Mouse (Mus musculus) brown adipose tissue, adult 24 weeks (tissue): ENCODE results near the gene Rtn4ip1. TPM values are rescaled to one million over a fixed set of nuclear protein-coding genes. Genes with fewer than 3 reads are reported as not detected.

Experiments used
- H3K27ac ChIP-seq: fragments of 200-500 bp; replicated peaks from 2 replicates; pipeline ENCODE4 v1.5.1; 2012; ENCODE audit warnings: low read depth, mild to moderate bottlenecking, low read length
- H3K4me1 ChIP-seq: fragments of 200-500 bp; 2 replicates; pipeline ENCODE4 v1.6.1; 2012; ENCODE audit warnings: low read length, mixed read lengths; ENCODE audit not compliant: control insufficient read depth, insufficient read depth, insufficient read length
- H3K4me3 ChIP-seq: fragments of 200-500 bp; 2 replicates; pipeline ENCODE4 v1.5.1; 2012; ENCODE audit warnings: low read depth, mild to moderate bottlenecking, low read length, moderate library complexity; ENCODE audit not compliant: insufficient read depth
- polyA plus RNA-seq: library from polyadenylated mRNA; stranded (reverse); fragments of >200 nt; gene quantifications from 2 replicates; pipeline ENCODE4 v1.2.4, GENCODE M21; 2012; ENCODE audit not compliant: missing spikeins, insufficient read depth, insufficient read length

Rtn4ip1 gene
- polyA plus RNA-seq, 1 experiment, result 41.7 TPM

DNA sequence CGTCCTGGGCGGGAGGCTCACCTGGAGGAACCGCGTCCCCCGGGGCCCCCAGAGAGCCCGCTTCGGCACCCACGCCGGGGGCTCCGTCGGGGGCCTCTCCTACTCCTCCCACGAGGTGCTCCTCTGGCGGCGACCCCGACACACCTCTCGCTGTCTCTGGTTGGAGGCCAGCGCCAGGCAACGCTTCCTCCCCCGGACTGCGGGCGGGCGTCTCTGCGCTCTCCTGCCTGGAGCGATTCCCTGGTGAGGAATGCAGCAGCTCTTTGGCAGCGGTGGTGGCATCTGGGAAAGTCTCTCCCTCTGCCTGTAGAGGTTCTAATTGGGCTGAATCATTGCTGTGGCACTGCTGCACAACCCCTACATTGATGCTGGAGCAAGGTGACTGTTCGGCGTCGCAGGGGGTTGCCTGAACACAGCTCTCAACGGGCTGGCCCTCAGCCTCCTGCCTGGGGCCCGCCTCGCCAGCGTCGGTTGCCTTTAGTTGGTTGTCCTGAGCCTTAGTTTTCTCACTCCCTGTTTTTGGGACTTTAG lies 102.7 kb downstream of the Rtn4ip1 start:
- Histone ChIP-seq H3K4me3 (peak overlapping the region; percentile 93), H3K27ac (no peak overlapping the region), H3K4me1 (no peaks in the 10 kb centered on the region; the same call in 1 of the 2 replicates)

DNA sequence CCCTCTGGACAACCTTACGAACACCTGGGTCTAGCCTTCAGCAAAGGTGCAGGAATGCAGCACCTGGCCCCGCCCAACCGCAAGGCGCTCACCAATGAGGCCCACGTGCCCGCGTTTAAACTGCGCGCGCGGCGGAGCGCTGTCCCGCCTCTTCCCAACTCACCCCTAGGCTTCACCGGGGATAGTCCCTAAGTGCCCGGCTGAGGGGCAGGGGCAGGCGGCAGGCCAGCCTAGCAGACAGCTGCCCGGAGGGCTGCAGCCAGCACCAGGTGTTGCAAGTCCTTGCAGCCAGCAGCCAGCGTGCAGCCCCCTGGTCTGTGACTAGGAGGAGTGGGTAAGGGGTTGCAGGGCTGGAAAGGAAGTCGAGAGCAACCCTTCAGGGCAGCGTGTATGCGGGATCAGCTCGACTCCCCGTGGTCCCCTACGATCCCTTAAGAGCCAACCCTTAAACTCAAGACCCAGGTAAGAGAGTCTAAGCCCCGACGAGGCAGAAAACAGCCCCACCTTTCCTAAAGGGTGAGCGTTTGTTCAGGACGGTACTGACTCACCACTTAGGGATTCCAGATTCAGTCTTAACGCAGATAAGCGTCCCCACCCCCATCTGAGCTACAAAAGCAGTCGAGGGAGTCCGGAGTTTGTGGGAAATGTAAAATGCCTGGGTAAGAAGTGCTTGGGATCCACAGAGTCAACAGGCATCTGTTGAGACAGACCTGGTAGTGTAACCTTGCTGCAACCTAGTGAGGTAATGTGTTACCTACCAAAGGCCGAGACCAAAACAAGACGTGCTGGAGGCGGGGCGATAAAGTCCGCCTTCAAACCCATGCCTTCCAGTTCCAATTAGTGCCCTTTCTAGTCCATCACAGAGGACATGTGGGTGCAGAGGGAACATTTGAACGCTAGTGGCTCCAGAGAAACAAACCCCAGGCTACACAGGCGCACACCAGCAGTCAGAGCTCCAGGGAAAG lies 104.4 kb downstream of the Rtn4ip1 start:
- H3K4me3 ChIP-seq, result peak overlapping the region; percentile 25
- no peak overlapping the region for H3K27ac ChIP-seq

More for the DNA sequence above, 104.4 kb downstream of the Rtn4ip1 start:
- H3K4me1 ChIP-seq, result no peaks in the 10 kb centered on the region; the same call in 1 of the 2 replicates

Other genes starting within 250 kb of the Rtn4ip1 start
- 12.4 and 25.7 TPM in 2 replicates for gene Qrsl1, start 62 bp upstream of the Rtn4ip1 start, polyA plus RNA-seq
- gene Crybg1, start 247.0 kb downstream of the Rtn4ip1 start, polyA plus RNA-seq, result 1.3 and 1.6 TPM in 2 replicates